Mouse (Mus musculus): ENCODE results near the gene Arih2. TPM values are rescaled to one million over a fixed set of nuclear protein-coding genes. Genes with fewer than 3 reads are reported as not detected.
A peak's percentile ranks its signal among the peaks of the same experiment; 100 is the strongest.

Gene Arih2
- polyA plus RNA-seq, 1 experiment from 2014 or later: 57.2 TPM

DNA sequence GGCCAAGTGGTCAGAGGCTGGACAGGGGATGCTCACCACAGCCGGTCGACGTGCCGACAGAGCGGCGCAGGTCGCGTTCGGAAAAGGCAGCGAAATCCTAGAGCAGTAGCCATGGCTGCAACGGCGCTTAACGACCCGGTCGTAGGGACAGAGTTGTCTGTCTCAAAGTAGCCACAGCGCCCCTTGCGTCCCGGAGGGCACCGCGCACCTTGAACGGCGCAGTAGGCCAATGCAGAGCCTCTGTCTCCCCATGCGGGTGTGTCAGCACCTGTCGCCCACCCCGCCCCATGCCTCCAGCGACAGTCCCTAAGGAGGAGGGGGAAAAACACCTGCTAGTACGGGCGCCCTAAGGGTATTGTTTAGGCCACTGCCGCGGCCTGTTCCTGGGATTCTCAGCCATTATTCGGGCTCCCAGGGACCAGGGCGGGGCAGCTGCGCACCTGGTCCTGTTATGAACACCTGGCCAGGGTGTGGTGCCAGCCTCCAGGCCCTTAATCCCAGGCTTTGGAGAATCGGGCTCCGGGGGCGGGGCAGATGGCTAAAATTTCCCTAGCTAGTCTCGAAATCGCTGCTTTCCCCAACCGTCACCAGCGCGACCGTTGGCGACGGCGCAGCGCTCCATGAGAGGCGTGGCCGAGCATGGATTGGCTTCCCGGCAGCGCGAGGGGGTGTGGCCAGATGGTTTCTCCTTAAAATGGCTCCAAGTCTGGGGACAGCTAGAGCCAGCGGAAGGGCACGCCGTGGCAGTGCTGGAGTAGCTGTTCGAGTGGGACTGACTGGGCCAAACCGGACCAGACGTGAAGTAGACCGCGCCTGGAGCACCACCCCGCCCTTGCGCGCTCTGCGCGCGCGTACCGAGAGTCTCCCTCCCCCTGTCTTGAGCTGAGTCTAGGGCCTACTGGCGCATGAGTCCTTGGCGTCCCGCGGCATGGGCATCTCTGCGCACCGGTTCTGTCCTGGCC, 82.1 kb downstream of the Arih2 start, which contains the start of gene Ndufaf3:
Gene Ndufaf3, minus strand, starts transcription at position 620 of the 962 bp plus-strand sequence.
- Histone ChIP-seq H3K4me3 (peak within 1 kb of the TSS; percentile 68), H3K4me1 (peaks cover 39% of the 10 kb centered on the region), H3K9ac (peak within 1 kb of the TSS; percentile 79), H3K36me3 (peaks cover 48% of the 10 kb centered on the region), H3K4me2 (replicated peaks) (peak within 1 kb of the TSS; percentile 99), H3K27me3 (replicated peaks) (no peaks in the 10 kb centered on the region), H3K9me3 (no peaks in the 10 kb centered on the region), H3K27ac (peak within 1 kb of the TSS; percentile 90)
- ATAC-seq (ENCODE audit: low FRiP score, low read depth): peak; percentile 85
- WGBS: under 1% methylated on average over 73 of the region's 73 CpGs

DNA sequence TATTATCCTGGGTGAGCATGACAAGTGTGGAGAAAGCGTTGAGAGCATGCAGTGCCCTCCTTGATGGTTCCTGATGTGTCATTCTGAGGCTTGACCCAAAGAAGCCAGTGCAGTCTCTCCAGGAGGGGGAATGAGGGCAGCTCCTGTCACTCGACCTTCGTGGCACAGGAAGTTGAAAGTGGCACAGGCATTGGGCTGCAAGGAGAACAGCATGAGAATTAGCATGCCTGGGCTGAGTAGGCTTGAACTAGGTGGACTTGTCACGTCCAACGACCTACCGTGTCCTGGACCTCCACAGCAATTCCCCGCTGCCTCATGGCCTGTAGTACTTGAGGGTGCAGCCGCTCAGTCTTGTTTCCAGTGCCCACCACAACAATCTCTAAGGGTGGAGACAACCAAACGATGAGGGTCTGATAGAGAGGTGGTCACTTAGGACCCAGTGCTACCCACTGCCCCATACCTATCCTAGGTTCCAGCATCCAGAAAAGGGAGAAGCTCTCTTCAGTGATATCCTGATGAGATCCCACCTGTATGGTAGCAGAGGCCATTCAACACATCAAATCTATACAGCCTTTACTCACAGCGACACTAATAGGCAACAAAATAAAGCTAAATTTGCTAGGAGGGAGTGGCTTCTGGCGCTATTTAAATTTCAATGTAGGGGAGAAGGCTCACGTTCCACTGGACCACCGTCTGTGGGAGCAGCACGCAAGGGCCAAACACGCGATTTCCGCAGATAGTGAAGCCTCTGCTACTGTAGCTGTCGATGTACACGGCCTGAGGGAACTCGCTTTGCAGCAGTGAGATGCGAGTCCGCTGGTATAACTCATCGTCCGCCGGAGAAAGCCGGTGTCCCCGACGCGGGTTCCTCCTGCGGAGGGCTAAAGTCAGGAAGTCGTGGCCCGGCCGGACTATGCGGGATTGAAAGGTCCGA, 83.0 kb downstream of the Arih2 start:
- no peak overlapping the region for H3K27ac ChIP-seq
- peak overlapping the region; percentile 99 for H3K4me2 ChIP-seq (replicated peaks)
- peaks cover 46% of the 10 kb centered on the region for H3K36me3 ChIP-seq
- peaks cover 47% of the 10 kb centered on the region for H3K4me1 ChIP-seq
- no peak for ATAC-seq (ENCODE audit: low FRiP score, low read depth)
- no peaks in the 10 kb centered on the region for H3K27me3 ChIP-seq (replicated peaks)
- peak overlapping the region; percentile 68 for H3K4me3 ChIP-seq
- WGBS: 13% methylated on average over 35 of the region's 35 CpGs
- H3K9me3 ChIP-seq: no peaks in the 10 kb centered on the region
- H3K9ac ChIP-seq: peak overlapping the region; percentile 79

DNA sequence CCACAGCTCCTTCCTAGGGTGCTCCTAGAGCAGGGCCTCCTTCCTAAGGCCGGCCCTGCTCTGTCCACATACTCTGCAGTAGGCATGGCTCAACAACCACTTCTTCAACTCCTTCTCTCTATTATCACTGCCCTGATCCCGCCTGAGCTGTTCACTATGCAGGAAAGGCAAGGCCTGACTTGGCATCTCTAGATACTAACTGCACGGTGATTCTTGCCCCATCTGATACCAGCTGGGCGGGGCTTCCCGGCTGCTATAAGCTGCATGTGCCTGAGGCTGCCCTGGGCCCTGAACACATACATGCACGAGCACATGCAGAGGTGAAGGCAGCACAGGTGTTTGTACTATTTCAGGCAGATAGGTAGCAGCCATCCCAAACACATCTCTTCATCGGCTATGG, 85.1 kb downstream of the Arih2 start:
- Histone ChIP-seq H3K9ac (no peak overlapping the region), H3K36me3 (peaks cover 48% of the 10 kb centered on the region), H3K4me2 (replicated peaks) (no peak overlapping the region), H3K27ac (no peak overlapping the region), H3K4me1 (peaks cover 35% of the 10 kb centered on the region), H3K9me3 (no peaks in the 10 kb centered on the region), H3K4me3 (no peak overlapping the region), H3K27me3 (replicated peaks) (no peaks in the 10 kb centered on the region)
- 88% methylated on average over 7 of the region's 7 CpGs for WGBS
- ATAC-seq (ENCODE audit: low FRiP score, low read depth): no peak

DNA sequence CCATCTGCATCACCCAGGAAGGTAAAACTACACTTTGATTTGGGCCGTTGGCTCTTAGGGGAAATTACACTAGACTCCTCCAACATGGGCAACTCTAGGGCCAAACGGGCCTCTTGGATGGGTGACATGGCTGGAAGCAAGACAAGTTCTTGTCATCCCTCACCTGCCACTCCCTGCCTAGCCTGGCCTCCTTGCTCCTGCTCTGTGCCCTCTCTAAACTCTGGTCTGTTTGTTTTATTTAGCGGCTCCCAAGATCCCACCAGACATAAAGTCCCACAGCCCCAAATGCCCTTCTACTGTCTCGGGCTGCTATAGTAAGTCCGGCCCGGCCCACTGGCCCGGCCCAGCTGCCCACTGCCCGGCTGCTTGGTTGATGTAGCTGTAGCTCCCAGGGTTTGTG, 85.5 kb downstream of the Arih2 start:
- Histone ChIP-seq H3K4me1 (peaks cover 35% of the 10 kb centered on the region), H3K4me2 (replicated peaks) (no peak overlapping the region), H3K27ac (no peak overlapping the region), H3K36me3 (peaks cover 53% of the 10 kb centered on the region), H3K27me3 (replicated peaks) (no peaks in the 10 kb centered on the region), H3K9ac (no peak overlapping the region), H3K4me3 (no peak overlapping the region), H3K9me3 (no peaks in the 10 kb centered on the region)
- WGBS: 96% methylated on average over 8 of the region's 8 CpGs
- no peak for ATAC-seq (ENCODE audit: low FRiP score, low read depth)

DNA sequence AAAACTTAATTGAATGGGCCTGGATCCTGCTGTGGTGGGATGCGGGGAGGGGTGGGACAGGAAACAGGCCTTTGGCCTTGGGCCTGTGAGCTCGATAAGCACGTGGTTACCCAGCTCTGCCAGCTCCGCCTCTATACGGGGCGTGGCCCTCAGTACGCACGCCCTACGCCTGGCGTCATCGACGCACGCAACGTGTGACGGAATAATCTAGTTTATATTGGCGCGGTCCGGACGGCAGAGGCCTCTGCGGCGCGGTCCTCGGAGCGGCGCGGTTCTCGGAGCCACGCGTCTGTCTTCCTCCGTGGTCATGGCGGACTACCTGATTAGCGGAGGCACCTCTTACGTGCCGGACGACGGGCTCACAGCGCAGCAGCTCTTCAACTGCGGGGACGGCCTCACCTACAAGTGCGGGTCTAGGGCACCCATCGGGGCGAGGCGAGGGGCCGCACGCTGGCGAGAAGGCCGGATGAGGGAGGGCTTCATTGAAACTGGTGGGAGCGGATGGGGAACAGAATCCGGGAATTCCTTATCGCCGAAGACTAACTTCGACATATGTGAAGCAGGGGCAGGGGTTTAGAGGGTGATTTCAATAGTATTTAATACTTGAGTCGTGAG, 88.9 kb downstream of the Arih2 start, which contains the start of gene Impdh2:
Gene Impdh2, plus strand, starts transcription at position 60 of the 615 bp plus-strand sequence.
- peak; percentile 99 for ATAC-seq (ENCODE audit: low FRiP score, low read depth)
- Histone ChIP-seq H3K4me1 (peaks cover 11% of the 10 kb centered on the region), H3K9me3 (no peaks in the 10 kb centered on the region), H3K4me2 (replicated peaks) (peak within 1 kb of the TSS; percentile 66), H3K4me3 (peak within 1 kb of the TSS; percentile 43), H3K9ac (peak within 1 kb of the TSS; percentile 64), H3K27ac (no peak within 1 kb of the TSS), H3K36me3 (peaks cover 80% of the 10 kb centered on the region), H3K27me3 (replicated peaks) (no peaks in the 10 kb centered on the region)
- WGBS: under 1% methylated on average over 53 of the region's 53 CpGs

DNA sequence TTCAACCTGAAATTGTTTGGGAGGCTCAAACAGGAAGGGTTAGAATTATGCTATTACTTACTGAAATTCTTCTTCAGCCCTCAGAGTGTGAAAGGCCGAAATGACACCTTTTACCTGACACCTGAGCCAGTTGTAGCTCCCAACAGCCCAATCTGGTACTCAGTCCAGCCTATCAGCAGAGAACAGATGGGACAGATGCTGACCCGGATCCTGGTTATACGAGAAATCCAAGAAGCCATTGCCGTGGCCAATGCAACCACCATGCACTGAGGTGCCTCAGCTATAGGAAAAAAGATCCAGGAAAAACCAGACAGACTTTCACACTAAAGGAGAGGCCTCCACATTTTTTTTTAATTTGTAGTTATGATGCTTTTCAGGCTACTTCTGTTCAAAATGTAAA, 90.0 kb downstream of the Arih2 start:
- Histone ChIP-seq H3K27me3 (replicated peaks) (no peaks in the 10 kb centered on the region), H3K4me3 (no peak overlapping the region), H3K4me1 (peaks cover 11% of the 10 kb centered on the region), H3K9ac (no peak overlapping the region), H3K36me3 (peaks cover 79% of the 10 kb centered on the region), H3K4me2 (replicated peaks) (no peak overlapping the region), H3K27ac (no peak overlapping the region), H3K9me3 (no peaks in the 10 kb centered on the region)
- WGBS: 92% methylated on average over 4 of the region's 4 CpGs
- ATAC-seq (ENCODE audit: low FRiP score, low read depth): no peak

MicroRNAs within 50 kb of the gene (microRNA counts, 519-probe panel; counts per million panel counts)
- microRNA mmu-miR-191 (5,174 counts per million, percentile 84 among the panel's probes with 10 or more counts), microRNA mmu-miR-425 (4,159 counts per million, percentile 77 among the panel's probes with 10 or more counts)

Small RNA genes lying within 50 kb of the gene (microRNA-seq; reads per million reads assigned to microRNA genes)
- gene Gm24083 (not detected), gene Gm26298 (not detected), gene Mir191 (not detected), gene Mir425 (1,025 reads per million, percentile 78 among the genes with 10 or more reads in this experiment)

Other genes starting within 250 kb of the Arih2 start
- 0.80 and 0.84 TPM in 2 replicates for gene Ccdc36, start 220.9 kb downstream of the Arih2 start, polyA plus RNA-seq (2016; fragmentation: Nextera tagmentation; extraction: Ambion mirVana)
- not detected in 2 replicates for gene BC048562, start 212.9 kb downstream of the Arih2 start, polyA plus RNA-seq (2016; fragmentation: Nextera tagmentation; extraction: Ambion mirVana)
- 44.8 and 49.4 TPM in 2 replicates for gene Ccdc71, start 188.9 kb downstream of the Arih2 start, polyA plus RNA-seq (2016; fragmentation: Nextera tagmentation; extraction: Ambion mirVana)
- 51.1 and 63.4 TPM in 2 replicates for gene Klhdc8b, start 187.8 kb downstream of the Arih2 start, polyA plus RNA-seq (2016; fragmentation: Nextera tagmentation; extraction: Ambion mirVana)
- gene Lamb2, start 169.7 kb downstream of the Arih2 start, polyA plus RNA-seq (2016; fragmentation: Nextera tagmentation; extraction: Ambion mirVana): 28.6 and 29.4 TPM in 2 replicates
- 104 TPM in 2 replicates for gene Usp19, start 158.8 kb downstream of the Arih2 start, polyA plus RNA-seq (2016; fragmentation: Nextera tagmentation; extraction: Ambion mirVana)
- 86.9 and 89.9 TPM in 2 replicates for gene Qars, start 141.7 kb downstream of the Arih2 start, polyA plus RNA-seq (2016; fragmentation: Nextera tagmentation; extraction: Ambion mirVana)
- gene Qrich1, start 132.6 kb downstream of the Arih2 start, polyA plus RNA-seq (2016; fragmentation: Nextera tagmentation; extraction: Ambion mirVana): 162 and 164 TPM in 2 replicates
- 124 and 134 TPM in 2 replicates for gene Impdh2, start 89.1 kb downstream of the Arih2 start, polyA plus RNA-seq (2016; fragmentation: Nextera tagmentation; extraction: Ambion mirVana)
- 67.3 and 69.0 TPM in 2 replicates for gene Ndufaf3, start 82.0 kb downstream of the Arih2 start, polyA plus RNA-seq (2016; fragmentation: Nextera tagmentation; extraction: Ambion mirVana)
- 240 and 254 TPM in 2 replicates for gene Dalrd3, start 79.5 kb downstream of the Arih2 start, polyA plus RNA-seq (2016; fragmentation: Nextera tagmentation; extraction: Ambion mirVana)
- gene Wdr6, start 70.6 kb downstream of the Arih2 start, polyA plus RNA-seq (2016; fragmentation: Nextera tagmentation; extraction: Ambion mirVana): 285 and 286 TPM in 2 replicates
- 20.9 and 21.3 TPM in 2 replicates for gene P4htm, start 51.7 kb downstream of the Arih2 start, polyA plus RNA-seq (2016; fragmentation: Nextera tagmentation; extraction: Ambion mirVana)
- gene Slc25a20, start 12.7 kb upstream of the Arih2 start, polyA plus RNA-seq (2016; fragmentation: Nextera tagmentation; extraction: Ambion mirVana): 40.1 and 41.8 TPM in 2 replicates
- 59.2 and 66.4 TPM in 2 replicates for gene Prkar2a, start 39.9 kb upstream of the Arih2 start, polyA plus RNA-seq (2016; fragmentation: Nextera tagmentation; extraction: Ambion mirVana)
- gene Ip6k2, start 134.4 kb upstream of the Arih2 start, polyA plus RNA-seq (2016; fragmentation: Nextera tagmentation; extraction: Ambion mirVana): 167 and 170 TPM in 2 replicates
- gene Nckipsd, start 159.0 kb upstream of the Arih2 start, polyA plus RNA-seq (2016; fragmentation: Nextera tagmentation; extraction: Ambion mirVana): 16.4 and 23.6 TPM in 2 replicates
- gene Celsr3, start 176.9 kb upstream of the Arih2 start, polyA plus RNA-seq (2016; fragmentation: Nextera tagmentation; extraction: Ambion mirVana): 12.1 and 14.3 TPM in 2 replicates
- gene Slc26a6, start 203.9 kb upstream of the Arih2 start, polyA plus RNA-seq (2016; fragmentation: Nextera tagmentation; extraction: Ambion mirVana): 10.8 and 11.9 TPM in 2 replicates